Mouse (Mus musculus) brain, embryonic 14.5 days (tissue): Measurements from ENCODE around the gene Lzic.

ENCODE experiments used
- CTCF ChIP-seq: fragments of 200-500 bp; IDR thresholded peaks from 2 replicates; pipeline ENCODE4 v1.5.1; 2012; ENCODE audit warnings: inconsistent platforms, mild to moderate bottlenecking, moderate library complexity, borderline replicate concordance; ENCODE audit not compliant: insufficient read depth, insufficient read length; ENCODE audit errors: extremely low read depth
- POLR2A ChIP-seq: fragments of 200-500 bp; IDR thresholded peaks from 2 replicates; pipeline ENCODE4 v1.6.1; 2012; ENCODE audit warnings: mild to moderate bottlenecking, inconsistent platforms, borderline replicate concordance; ENCODE audit not compliant: poor library complexity, insufficient read depth, insufficient read length, severe bottlenecking; ENCODE audit errors: extremely low read depth

DNA sequence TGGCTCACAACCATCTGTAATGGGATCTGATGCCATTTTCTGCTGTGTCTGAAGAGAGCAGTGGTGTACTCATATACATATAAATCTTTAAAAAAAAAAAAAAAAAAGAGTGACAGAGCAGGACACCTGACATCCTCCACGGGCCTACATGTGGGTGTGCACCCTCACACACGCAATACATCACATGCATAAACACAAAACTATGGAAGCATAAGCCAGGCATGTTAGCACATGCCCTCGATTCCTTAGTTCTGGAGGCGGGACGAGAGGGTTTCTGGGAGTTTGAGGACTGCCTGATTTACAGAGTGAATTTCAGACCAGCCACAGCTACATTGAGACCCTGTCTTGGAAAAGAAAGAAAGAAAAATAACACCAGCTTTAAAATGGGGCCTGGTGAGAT, 19.3 kb downstream of the Lzic start:
- no peak for TF ChIP-seq CTCF
- no peak for TF ChIP-seq POLR2A
